Mouse (Mus musculus): ENCODE measurements at regions not wholly inside any gene's neighbourhood (a gene's known extent, or its start where the extent isn't known, plus 50 kb on each side); places are given as distances from the start of the nearest gene placed in this dataset.

- DNase-seq (ENCODE audit: low read depth, low spot score): no peak
Measured at GRCm38 (mm10) chr1:169156875-169157274, 374.4 kb downstream of the Nuf2 start.

GRCm38 (mm10) chr1:169155484-169156459, 375.5 kb downstream of the Nuf2 start:
- peak; percentile 51 for DNase-seq (ENCODE audit: low read depth, low spot score)

- no peak for DNase-seq (ENCODE audit: low read depth, low spot score)
Measured at GRCm38 (mm10) chr1:169142216-169142615, 389.0 kb downstream of the Nuf2 start.

- no peak for DNase-seq (ENCODE audit: low read depth, low spot score)
Measured at GRCm38 (mm10) chr1:169140056-169140455, 391.2 kb downstream of the Nuf2 start.

GRCm38 (mm10) chr1:169139507-169139906, 391.8 kb downstream of the Nuf2 start:
- DNase-seq (ENCODE audit: low read depth, low spot score): no peak

GRCm38 (mm10) chr1:169139184-169139486, 392.1 kb downstream of the Nuf2 start:
- DNase-seq (ENCODE audit: low read depth, low spot score): no peak

- DNase-seq (ENCODE audit: low read depth, low spot score): no peak
Measured at GRCm38 (mm10) chr1:169138404-169139183, 392.7 kb downstream of the Nuf2 start.

- DNase-seq (ENCODE audit: low read depth, low spot score): no peak
Measured at GRCm38 (mm10) chr1:169135542-169135941, 395.7 kb downstream of the Nuf2 start.

- no peak for DNase-seq (ENCODE audit: low read depth, low spot score)
Measured at GRCm38 (mm10) chr1:169103669-169104068, 427.6 kb downstream of the Nuf2 start.

- DNase-seq (ENCODE audit: low read depth, low spot score): no peak
Measured at GRCm38 (mm10) chr1:169103113-169103512, 428.2 kb downstream of the Nuf2 start.

GRCm38 (mm10) chr1:169099221-169099620, 432.0 kb downstream of the Nuf2 start:
- no peak for DNase-seq (ENCODE audit: low read depth, low spot score)

- DNase-seq (ENCODE audit: low read depth, low spot score): no peak
Measured at GRCm38 (mm10) chr1:169096737-169097136, 434.5 kb downstream of the Nuf2 start.

- DNase-seq (ENCODE audit: low read depth, low spot score): peak; percentile 71
Measured at GRCm38 (mm10) chr1:169093602-169094354, 437.5 kb downstream of the Nuf2 start.

GRCm38 (mm10) chr1:169086032-169086431, 445.2 kb downstream of the Nuf2 start:
- no peak for DNase-seq (ENCODE audit: low read depth, low spot score)

- DNase-seq (ENCODE audit: low read depth, low spot score): no peak
Measured at GRCm38 (mm10) chr1:169080686-169081085, 450.6 kb downstream of the Nuf2 start.

GRCm38 (mm10) chr1:169077228-169077627, 454.0 kb downstream of the Nuf2 start:
- no peak for DNase-seq (ENCODE audit: low read depth, low spot score)

- DNase-seq (ENCODE audit: low read depth, low spot score): no peak
Measured at GRCm38 (mm10) chr1:169076006-169076405, 455.3 kb downstream of the Nuf2 start.

GRCm38 (mm10) chr1:169071366-169071765, 459.9 kb downstream of the Nuf2 start:
- DNase-seq (ENCODE audit: low read depth, low spot score): no peak

GRCm38 (mm10) chr1:169069647-169070046, 461.6 kb downstream of the Nuf2 start:
- no peak for DNase-seq (ENCODE audit: low read depth, low spot score)

- no peak for DNase-seq (ENCODE audit: low read depth, low spot score)
Measured at GRCm38 (mm10) chr1:169066795-169067194, 464.5 kb downstream of the Nuf2 start.

- DNase-seq (ENCODE audit: low read depth, low spot score): peak; percentile 70
Measured at GRCm38 (mm10) chr1:169060627-169061026, 470.6 kb downstream of the Nuf2 start.

- no peak for DNase-seq (ENCODE audit: low read depth, low spot score)
Measured at GRCm38 (mm10) chr1:169060145-169060544, 471.1 kb downstream of the Nuf2 start.
